Mouse (Mus musculus) kidney, postnatal 4 days (tissue): ENCODE measurements around the gene Adamts1.
A peak's percentile ranks its signal among the peaks of the same experiment; 100 is the strongest.

Source experiments
- DNase-seq, 2 experiments: peaks; one replicate each; pipeline ENCODE4 v3.0.0; 2021; ENCODE audit warnings: mixed read lengths in 2 of 2

Adamts1 gene

GRCm38 (mm10) chr16:85802954-85803353 lies at the start of gene Adamts1:
Gene Adamts1, minus strand, starts transcription at chr16:85803113.
- peak; percentile 96 to 97 for DNase-seq

- DNase-seq, result no peak
These were observed 24.2 kb upstream of the Adamts1 start for GRCm38 (mm10) chr16:85827066-85827465.

- no peak for DNase-seq
These were observed 19.5 kb upstream of the Adamts1 start for GRCm38 (mm10) chr16:85822330-85822916.

- no peak for DNase-seq
These were observed 17.0 kb upstream of the Adamts1 start for GRCm38 (mm10) chr16:85819808-85820458.

- DNase-seq, result no peak
These were observed 11.2 kb upstream of the Adamts1 start for GRCm38 (mm10) chr16:85814116-85814515.

- DNase-seq, result peak; percentile 77 to 81
These were observed 4.7 kb upstream of the Adamts1 start for GRCm38 (mm10) chr16:85807626-85808025.

GRCm38 (mm10) chr16:85807072-85807471 lies 4.2 kb upstream of the Adamts1 start:
- peak; percentile 72 to 82 for DNase-seq

GRCm38 (mm10) chr16:85805581-85805980 lies 2.7 kb upstream of the Adamts1 start:
- DNase-seq, result no peak

GRCm38 (mm10) chr16:85803613-85804551 lies 969 bp upstream of the Adamts1 start:
- peak; percentile 86 to 93 for DNase-seq

- DNase-seq, result peak; percentile 64 to 77
These were observed 722 bp downstream of the Adamts1 start for GRCm38 (mm10) chr16:85801971-85802811.

GRCm38 (mm10) chr16:85801252-85801651 lies 1.7 kb downstream of the Adamts1 start:
- peak; percentile 86 to 89 for DNase-seq

GRCm38 (mm10) chr16:85800691-85801090 lies 2.2 kb downstream of the Adamts1 start:
- peak; percentile 83 to 90 for DNase-seq

GRCm38 (mm10) chr16:85799971-85800370 lies 2.9 kb downstream of the Adamts1 start:
- DNase-seq, result no peak

GRCm38 (mm10) chr16:85798334-85798733 lies 4.6 kb downstream of the Adamts1 start:
- no peak for DNase-seq

GRCm38 (mm10) chr16:85797161-85797560 lies 5.8 kb downstream of the Adamts1 start:
- DNase-seq, result no peak

- DNase-seq, result no peak
These were observed 7.2 kb downstream of the Adamts1 start for GRCm38 (mm10) chr16:85795731-85796130.

- no peak for DNase-seq
These were observed 9.6 kb downstream of the Adamts1 start for GRCm38 (mm10) chr16:85793166-85793830.

GRCm38 (mm10) chr16:85781076-85781475 lies 21.8 kb downstream of the Adamts1 start:
- no peak for DNase-seq

GRCm38 (mm10) chr16:85779775-85780174 lies 23.1 kb downstream of the Adamts1 start:
- no peak for DNase-seq

- DNase-seq, result no peak
These were observed 30.6 kb downstream of the Adamts1 start for GRCm38 (mm10) chr16:85772272-85772671.

GRCm38 (mm10) chr16:85767341-85767740 lies 35.6 kb downstream of the Adamts1 start:
- no peak for DNase-seq

- DNase-seq, result no peak
These were observed 37.2 kb downstream of the Adamts1 start for GRCm38 (mm10) chr16:85765697-85766096.
